Mouse (Mus musculus) forebrain, embryonic 10.5 days (tissue): ENCODE measurements around the gene Robo3. TPM values are rescaled to one million over a fixed set of nuclear protein-coding genes. Genes with fewer than 3 reads are reported as not detected.
A peak's percentile ranks its signal among the peaks of the same experiment; 100 is the strongest.

Experiments used
- DNase-seq: peaks from one replicate; pipeline ENCODE4 v3.0.0-alpha.2; 2017; ENCODE audit warnings: low spot score; ENCODE audit errors: extremely low spot score
- H3K27ac ChIP-seq: fragments of 300-500 bp; sonication (generic); 2 replicates; pipeline ENCODE4 v1.5.1; 2016; ENCODE audit warnings: mild to moderate bottlenecking
- H3K27me3 ChIP-seq: fragments of 300-500 bp; sonication (generic); 2 replicates; pipeline ENCODE4 v1.6.1; 2016; ENCODE audit warnings: mild to moderate bottlenecking; ENCODE audit not compliant: poor library complexity, severe bottlenecking
- H3K36me3 ChIP-seq: fragments of 300-500 bp; sonication (generic); replicated peaks from 2 replicates; pipeline ENCODE4 v1.6.1; 2016; ENCODE audit warnings: mild to moderate bottlenecking, moderate library complexity
- H3K4me1 ChIP-seq: fragments of 300-500 bp; sonication (generic); 2 replicates; pipeline ENCODE4 v1.6.1; 2016
- H3K4me3 ChIP-seq: fragments of 300-500 bp; sonication (generic); 2 replicates; pipeline ENCODE4 v1.5.1; 2016; ENCODE audit warnings: mild to moderate bottlenecking, moderate library complexity
- H3K9me3 ChIP-seq: fragments of 300-500 bp; sonication (generic); 2 replicates; pipeline ENCODE4 v1.6.1; 2016; ENCODE audit warnings: mild to moderate bottlenecking, moderate library complexity
- WGBS: fragments of 180-500 bp; shearing (Covaris S2); methylation state at CpG from one replicate; pipeline ENCODE4 v1.1.7; 2016; 5-methylcytosine and 5-hydroxymethylcytosine counted together
- polyA plus RNA-seq: library from polyadenylated mRNA; unstranded; fragments of >200 nt; fragmentation: Nextera tagmentation; extraction: Ambion mirVana; gene quantifications from 2 replicates; pipeline ENCODE4 v1.2.1, GENCODE M21; 2016

Gene Robo3
- polyA plus RNA-seq, 1 experiment from 2014 or later: 5.5 TPM

DNA sequence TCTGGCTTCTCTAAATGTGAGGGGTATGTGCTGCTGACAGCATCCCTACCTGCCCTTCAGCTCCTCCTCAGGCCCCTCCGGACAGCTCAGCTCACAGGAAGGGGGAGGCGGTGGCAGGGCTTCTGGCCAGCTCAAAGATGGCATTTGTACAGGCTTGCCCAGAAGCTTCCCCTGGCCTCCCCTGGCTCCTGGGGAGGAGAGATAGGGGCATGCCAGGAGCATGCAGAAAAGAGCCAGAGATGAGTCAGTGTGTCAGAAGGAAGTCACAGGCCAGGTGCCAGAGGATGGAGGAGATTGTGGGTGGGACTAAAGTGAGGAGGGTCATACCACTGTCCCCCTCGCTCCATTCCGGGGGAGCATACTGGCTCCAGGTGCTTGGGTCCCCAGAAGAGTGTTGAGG, 14.3 kb downstream of the Robo3 start:
- WGBS: 86% methylated on average over 4 of the region's 4 CpGs
- Histone ChIP-seq H3K4me1 (peaks cover 12% of the 10 kb centered on the region), H3K27ac (no peak overlapping the region), H3K36me3 (no peaks in the 10 kb centered on the region), H3K9me3 (no peaks in the 10 kb centered on the region), H3K27me3 (peaks cover 58% of the 10 kb centered on the region), H3K4me3 (no peak overlapping the region)
- no peak for DNase-seq

DNA sequence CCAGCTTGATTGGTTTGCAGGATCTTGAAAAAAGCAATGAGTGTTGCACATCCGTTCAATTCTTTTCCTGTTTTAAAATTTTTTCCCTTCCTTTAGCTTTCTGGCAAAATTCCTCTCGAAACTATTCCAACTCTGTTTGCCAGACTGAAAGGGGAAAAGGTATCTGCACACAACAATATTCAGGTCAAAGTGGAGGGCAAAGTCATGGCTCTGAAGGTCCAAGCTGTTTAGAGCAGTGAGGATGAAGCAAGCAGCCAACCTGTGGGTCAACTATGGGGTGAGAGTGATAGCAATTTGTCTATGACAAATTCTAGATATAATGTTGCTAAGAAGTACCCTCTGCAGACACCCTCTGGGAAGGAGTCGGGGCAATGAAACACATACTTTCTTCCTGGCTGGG, 18.4 kb downstream of the Robo3 start:
- H3K36me3 ChIP-seq: no peaks in the 10 kb centered on the region
- peaks cover 26% of the 10 kb centered on the region for H3K27me3 ChIP-seq
- no peaks in the 10 kb centered on the region for H3K4me1 ChIP-seq
- WGBS: 92% methylated on average over 3 of the region's 3 CpGs
- H3K27ac ChIP-seq: no peak overlapping the region
- DNase-seq: no peak
- H3K9me3 ChIP-seq: no peaks in the 10 kb centered on the region
- no peak overlapping the region for H3K4me3 ChIP-seq

DNA sequence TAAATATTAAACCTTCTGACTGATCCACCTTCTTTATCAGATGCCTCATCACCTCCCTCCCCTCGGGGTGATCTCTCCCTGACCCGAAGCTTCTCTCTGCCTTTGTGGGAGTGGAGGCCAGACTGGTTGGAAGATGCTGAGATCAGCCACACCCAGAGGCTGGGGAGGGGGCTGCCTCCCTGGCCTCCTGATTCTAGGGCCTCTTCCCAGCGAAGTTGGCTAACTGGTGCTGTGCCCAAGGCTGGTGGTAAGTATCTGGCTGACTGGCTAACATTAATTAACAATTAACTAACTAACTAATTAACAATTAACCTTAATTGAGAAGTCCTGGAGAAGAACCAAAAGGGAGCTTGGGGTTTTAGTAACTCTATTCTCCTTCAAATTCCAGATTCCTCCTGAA, 20.1 kb downstream of the Robo3 start:
- 69% methylated on average over 3 of the region's 3 CpGs for WGBS

DNA sequence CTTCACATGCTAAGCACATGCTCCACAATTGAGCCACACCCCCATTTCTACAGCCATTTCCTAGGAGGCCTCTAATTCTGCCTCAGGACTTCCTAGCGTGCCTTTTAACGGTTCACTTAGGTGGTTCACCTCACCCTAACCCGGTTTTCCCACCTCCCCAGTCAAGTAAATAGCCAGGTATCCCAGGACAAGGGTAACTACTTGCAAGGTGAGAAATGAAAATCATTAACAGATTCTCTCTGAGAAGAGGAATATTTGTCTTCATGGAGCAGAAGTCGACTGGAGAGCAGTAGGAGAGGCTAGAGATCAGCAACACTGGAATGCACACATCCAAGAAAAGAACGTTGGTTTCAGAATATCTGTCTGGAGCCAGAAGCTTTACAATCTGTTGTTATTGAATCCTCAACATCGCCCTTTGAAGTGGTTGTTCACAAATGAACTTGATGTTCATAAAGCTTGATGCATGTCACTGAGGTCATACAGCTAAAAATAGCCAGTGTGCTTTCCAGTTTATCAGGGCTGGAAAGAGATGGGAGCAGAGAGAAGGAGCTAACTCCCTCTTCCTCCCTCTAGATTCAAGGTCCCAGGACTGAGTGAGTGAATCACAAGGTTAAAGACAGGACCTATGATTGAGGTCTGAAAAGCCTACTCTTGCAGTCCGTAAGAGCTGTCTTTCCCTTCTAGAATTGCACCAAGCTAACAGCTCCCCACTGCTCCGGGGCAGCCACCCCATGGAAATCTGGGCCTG, 23.2 kb downstream of the Robo3 start:
- Histone ChIP-seq H3K27me3 (peaks cover 38% of the 10 kb centered on the region), H3K27ac (no peak overlapping the region), H3K4me1 (peaks cover 7% of the 10 kb centered on the region), H3K36me3 (no peaks in the 10 kb centered on the region), H3K9me3 (no peaks in the 10 kb centered on the region), H3K4me3 (no peak overlapping the region)
- DNase-seq: no peak
- WGBS: 83% methylated on average over 8 of the region's 8 CpGs

More for the DNA sequence above, 20.1 kb downstream of the Robo3 start:
- peaks cover 4% of the 10 kb centered on the region for H3K4me1 ChIP-seq
- H3K27ac ChIP-seq: no peak overlapping the region
- no peaks in the 10 kb centered on the region for H3K9me3 ChIP-seq
- H3K36me3 ChIP-seq: no peaks in the 10 kb centered on the region
- H3K4me3 ChIP-seq: no peak overlapping the region
- no peak for DNase-seq
- peaks cover 26% of the 10 kb centered on the region for H3K27me3 ChIP-seq

DNA sequence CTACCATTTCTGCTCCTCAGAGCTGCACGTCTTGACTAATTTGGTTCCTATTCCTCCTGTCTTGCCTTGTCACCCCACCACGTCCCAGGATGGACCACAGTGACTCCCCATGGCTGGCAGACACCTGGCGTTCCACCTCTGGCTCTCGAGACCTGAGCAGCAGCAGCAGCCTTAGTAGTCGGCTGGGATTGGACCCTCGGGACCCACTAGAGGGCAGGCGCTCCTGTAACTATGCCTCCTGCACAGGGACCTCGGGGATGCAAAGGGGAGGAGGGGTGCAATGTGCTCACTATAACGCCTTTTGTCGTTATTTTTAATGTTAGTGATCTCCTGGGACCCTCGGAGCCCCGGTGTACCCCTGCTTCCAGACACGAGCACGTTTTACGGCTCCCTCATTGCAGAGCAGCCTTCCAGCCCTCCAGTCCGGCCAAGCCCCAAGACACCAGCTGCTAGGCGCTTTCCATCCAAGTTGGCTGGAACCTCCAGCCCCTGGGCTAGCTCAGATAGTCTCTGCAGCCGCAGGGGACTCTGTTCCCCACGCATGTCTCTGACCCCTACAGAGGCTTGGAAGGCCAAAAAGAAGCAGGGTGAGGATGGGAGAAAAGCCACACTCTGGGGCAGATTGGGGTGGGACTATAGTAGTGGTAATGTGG, 25.1 kb downstream of the Robo3 start:
- Histone ChIP-seq H3K27me3 (peaks cover 46% of the 10 kb centered on the region), H3K36me3 (no peaks in the 10 kb centered on the region), H3K4me1 (peaks cover 7% of the 10 kb centered on the region), H3K4me3 (peak overlapping the region; percentile 36), H3K9me3 (no peaks in the 10 kb centered on the region), H3K27ac (peak overlapping the region; percentile 53)
- peak; percentile 44 for DNase-seq
- WGBS: 10% methylated on average over 19 of the region's 19 CpGs

DNA sequence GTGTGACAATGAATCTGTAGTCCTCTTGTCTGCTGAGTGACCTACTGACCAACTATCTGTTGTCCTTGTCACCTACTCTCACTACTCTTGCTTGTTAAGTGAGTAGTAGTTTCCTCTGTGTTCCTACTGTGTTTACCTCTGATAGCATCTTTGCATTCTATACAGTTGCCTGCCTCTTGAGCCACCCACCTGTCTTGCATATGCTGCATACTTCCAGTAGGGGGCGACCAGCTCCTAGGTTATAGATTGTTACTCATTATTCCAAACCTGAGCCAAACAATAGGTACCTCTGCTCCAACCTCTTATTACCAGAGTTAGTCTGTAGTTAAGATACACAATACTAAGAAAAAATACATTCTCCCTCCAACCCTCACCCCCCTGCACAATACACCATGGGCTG, 26.7 kb downstream of the Robo3 start:
- 0% methylated on average over 1 of the region's 1 CpGs for WGBS
- no peak overlapping the region for H3K27ac ChIP-seq
- H3K36me3 ChIP-seq: no peaks in the 10 kb centered on the region
- peaks cover 46% of the 10 kb centered on the region for H3K27me3 ChIP-seq
- H3K4me3 ChIP-seq: no peak overlapping the region
- peaks cover 13% of the 10 kb centered on the region for H3K4me1 ChIP-seq
- DNase-seq: no peak
- H3K9me3 ChIP-seq: no peaks in the 10 kb centered on the region

DNA sequence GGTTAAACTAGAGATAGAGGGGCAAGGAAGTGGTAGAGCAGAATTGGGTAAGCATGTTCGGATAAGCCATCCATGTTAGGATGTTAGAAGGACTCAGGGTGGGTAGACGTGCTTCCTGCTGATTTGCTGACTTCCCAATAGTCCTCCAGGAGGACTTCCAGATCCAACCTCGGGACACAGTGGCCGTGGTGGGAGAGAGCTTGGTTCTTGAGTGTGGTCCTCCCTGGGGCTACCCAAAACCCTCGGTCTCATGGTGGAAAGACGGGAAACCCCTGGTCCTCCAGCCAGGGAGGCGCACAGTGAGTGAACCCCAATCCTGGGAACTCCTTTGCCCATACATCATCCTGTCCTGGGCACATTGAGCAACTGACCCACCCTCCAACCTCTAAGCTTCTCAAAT, 30.0 kb downstream of the Robo3 start:
- Histone ChIP-seq H3K27me3 (peaks cover 26% of the 10 kb centered on the region), H3K4me3 (peak overlapping the region; percentile 25; the same call in 1 of the 2 replicates), H3K4me1 (peaks cover 12% of the 10 kb centered on the region), H3K27ac (no peak overlapping the region), H3K36me3 (no peaks in the 10 kb centered on the region), H3K9me3 (no peaks in the 10 kb centered on the region)
- DNase-seq: no peak
- WGBS: 89% methylated on average over 7 of the region's 7 CpGs

DNA sequence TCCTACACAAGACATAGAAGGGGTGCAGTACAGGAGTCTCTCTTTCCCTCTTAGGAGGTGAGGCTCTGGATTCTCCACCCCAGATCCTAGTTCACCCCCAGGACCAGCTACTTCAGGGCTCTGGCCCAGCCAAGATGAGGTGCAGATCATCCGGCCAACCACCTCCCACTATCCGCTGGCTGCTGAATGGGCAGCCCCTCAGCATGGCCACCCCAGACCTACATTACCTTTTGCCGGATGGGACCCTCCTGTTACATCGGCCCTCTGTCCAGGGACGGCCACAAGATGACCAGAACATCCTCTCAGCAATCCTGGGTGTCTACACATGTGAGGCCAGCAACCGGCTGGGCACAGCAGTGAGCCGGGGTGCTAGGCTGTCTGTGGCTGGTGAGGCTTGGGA, 30.5 kb downstream of the Robo3 start:
- Histone ChIP-seq H3K9me3 (no peaks in the 10 kb centered on the region), H3K27me3 (peaks cover 21% of the 10 kb centered on the region), H3K36me3 (no peaks in the 10 kb centered on the region), H3K4me3 (peak overlapping the region; percentile 25; the same call in 1 of the 2 replicates), H3K4me1 (peaks cover 9% of the 10 kb centered on the region; the same call in 1 of the 2 replicates), H3K27ac (peak overlapping the region; percentile 62)
- WGBS: 94% methylated on average over 7 of the region's 7 CpGs
- DNase-seq: no peak

DNA sequence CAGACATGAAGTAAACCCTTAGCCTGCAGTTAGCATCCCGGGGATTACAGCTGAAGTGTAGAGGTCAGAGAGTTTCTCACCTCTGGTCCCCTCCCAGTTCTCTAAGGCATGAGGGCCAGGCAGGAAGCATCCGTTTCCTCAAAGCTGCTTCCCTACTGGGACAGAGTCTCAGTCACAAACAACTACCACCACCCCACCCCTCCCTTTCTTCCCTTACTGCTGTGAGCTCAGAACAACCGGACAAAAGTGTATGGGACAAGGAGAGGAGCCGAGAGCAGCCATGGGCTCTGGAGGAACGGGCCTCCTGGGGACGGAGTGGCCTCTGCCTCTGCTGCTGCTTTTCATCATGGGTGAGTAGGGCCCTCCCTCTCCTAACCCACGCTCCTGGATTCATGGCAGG, 31.2 kb downstream of the Robo3 start, which contains the start of gene Robo4:
Gene Robo4 (plus strand): TSS at position 96 of the 400 bp plus-strand sequence.
- Histone ChIP-seq H3K9me3 (no peaks in the 10 kb centered on the region), H3K27me3 (peaks cover 14% of the 10 kb centered on the region), H3K27ac (peak within 1 kb of the TSS; percentile 62), H3K36me3 (no peaks in the 10 kb centered on the region), H3K4me1 (peaks cover 9% of the 10 kb centered on the region; the same call in 1 of the 2 replicates), H3K4me3 (peak within 1 kb of the TSS; percentile 25; the same call in 1 of the 2 replicates)
- DNase-seq: no peak
- WGBS: 26% methylated on average over 7 of the region's 7 CpGs

DNA sequence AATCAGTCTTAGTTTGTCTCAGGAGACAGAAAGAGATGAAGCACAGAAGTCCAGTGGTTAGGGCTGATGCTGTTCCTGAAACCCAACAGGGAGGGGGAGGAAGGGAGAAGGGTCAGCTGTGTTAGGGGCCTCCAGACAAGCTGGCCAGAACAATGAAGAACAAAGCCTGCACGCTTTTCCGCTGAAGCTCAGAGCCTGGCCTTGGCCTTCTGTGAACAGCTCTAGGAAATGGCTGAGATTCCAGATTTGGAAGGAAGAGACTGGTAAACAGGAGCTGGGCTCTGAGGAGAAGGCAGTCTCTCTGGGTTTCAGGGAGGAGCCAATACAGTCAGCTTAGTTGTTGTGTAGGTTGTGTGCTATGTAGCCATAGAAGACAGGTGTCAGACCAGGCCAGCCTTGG, 32.5 kb downstream of the Robo3 start:
- H3K27me3 ChIP-seq: peaks cover 11% of the 10 kb centered on the region
- no peak for DNase-seq
- WGBS: 82% methylated on average over 2 of the region's 2 CpGs
- no peaks in the 10 kb centered on the region for H3K9me3 ChIP-seq
- H3K4me3 ChIP-seq: no peak overlapping the region
- H3K4me1 ChIP-seq: peaks cover 9% of the 10 kb centered on the region; the same call in 1 of the 2 replicates
- no peaks in the 10 kb centered on the region for H3K36me3 ChIP-seq
- no peak overlapping the region for H3K27ac ChIP-seq

DNA sequence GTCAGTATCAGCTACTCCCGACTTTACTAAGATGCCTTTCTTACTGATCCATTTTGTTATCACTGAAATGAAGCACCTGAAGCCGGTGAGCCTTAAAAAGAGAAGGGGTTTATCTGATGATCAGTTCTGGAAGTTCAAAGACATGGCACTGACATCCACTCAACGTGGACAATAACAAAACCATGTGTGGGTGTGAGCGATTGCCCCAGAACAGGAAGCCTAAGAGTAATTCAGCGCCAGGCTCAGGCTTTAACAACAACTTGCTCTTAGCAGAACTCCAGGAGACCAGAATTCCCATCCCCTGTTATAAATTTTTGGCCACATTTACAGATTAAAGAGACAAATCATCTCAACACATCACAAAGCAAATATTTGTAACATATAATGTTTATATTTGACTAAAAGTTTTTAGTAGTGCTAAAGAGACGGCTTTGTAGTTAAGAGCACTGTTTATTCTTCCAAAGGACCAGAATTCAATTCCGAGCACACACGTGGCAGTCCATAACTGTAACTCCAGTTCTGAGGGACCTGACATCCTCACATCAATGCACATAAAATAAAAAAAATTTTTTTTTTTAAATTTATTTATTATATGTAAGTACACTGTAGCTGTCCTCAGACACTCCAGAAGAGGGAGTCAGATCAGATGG, 39.4 kb downstream of the Robo3 start:
- H3K36me3 ChIP-seq: no peaks in the 10 kb centered on the region
- no peak overlapping the region for H3K4me3 ChIP-seq
- H3K27me3 ChIP-seq: no peaks in the 10 kb centered on the region
- H3K9me3 ChIP-seq: no peaks in the 10 kb centered on the region
- 0 out of 2 replicates have a peak, but pooled peaks cover 5% of the 10 kb centered on the region for H3K4me1 ChIP-seq
- no peak overlapping the region for H3K27ac ChIP-seq
- 77% methylated on average over 8 of the region's 8 CpGs for WGBS
- DNase-seq: no peak

DNA sequence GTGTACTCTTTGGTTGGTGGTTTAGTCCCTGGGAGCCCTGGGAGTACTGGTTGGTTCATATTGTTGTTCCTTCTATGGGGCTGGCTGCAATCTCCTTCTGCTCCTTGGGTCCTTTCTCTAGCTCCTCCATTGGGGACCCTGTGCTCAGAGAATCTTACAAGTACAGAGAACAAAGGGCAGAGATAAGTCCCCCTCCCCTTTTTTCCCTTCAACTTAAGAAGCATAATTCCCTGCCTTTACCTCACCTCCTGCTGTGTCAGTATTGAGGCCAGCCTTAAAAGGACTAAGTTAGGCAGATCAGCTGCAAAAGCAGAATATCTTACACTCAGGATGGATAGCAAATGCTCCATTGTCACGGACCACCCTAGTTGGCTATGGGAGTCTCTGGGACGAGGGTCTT, 41.0 kb downstream of the Robo3 start:
- peaks cover 2% of the 10 kb centered on the region for H3K27me3 ChIP-seq
- WGBS: 59% methylated on average over 2 of the region's 2 CpGs
- H3K9me3 ChIP-seq: no peaks in the 10 kb centered on the region
- H3K36me3 ChIP-seq: no peaks in the 10 kb centered on the region
- no peak for DNase-seq
- H3K4me3 ChIP-seq: no peak overlapping the region
- H3K27ac ChIP-seq: no peak overlapping the region
- H3K4me1 ChIP-seq: 0 out of 2 replicates have a peak, but pooled peaks cover 5% of the 10 kb centered on the region

DNA sequence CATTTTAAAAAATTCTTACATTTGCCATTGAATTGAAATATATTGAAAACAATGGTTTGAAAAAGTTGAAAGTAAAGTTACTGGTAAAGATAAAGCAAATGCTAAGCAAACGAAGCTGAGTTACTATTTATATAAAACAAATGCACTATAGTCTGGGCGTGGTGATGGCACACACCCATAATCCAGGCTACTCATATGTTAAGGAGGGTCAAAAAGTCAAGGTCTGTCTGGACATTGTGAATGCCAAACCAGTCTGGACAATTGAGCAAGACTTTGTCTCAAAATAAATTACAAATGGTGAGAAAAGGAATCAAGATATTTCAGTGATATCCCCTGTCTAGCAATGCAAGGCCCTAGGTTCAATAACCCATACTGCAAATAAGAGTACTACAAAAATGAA, 42.2 kb downstream of the Robo3 start:
- 82% methylated on average over 2 of the region's 2 CpGs for WGBS

More for the DNA sequence above, 42.2 kb downstream of the Robo3 start:
- no peaks in the 10 kb centered on the region for H3K9me3 ChIP-seq
- H3K4me3 ChIP-seq: no peak overlapping the region
- peaks cover 13% of the 10 kb centered on the region for H3K27me3 ChIP-seq
- no peak overlapping the region for H3K27ac ChIP-seq
- DNase-seq: no peak
- H3K4me1 ChIP-seq: 0 out of 2 replicates have a peak, but pooled peaks cover 5% of the 10 kb centered on the region
- H3K36me3 ChIP-seq: no peaks in the 10 kb centered on the region
